Comparison of ENCODE assay signal across 19 mouse cellular contexts in genomic region chr13:63302381-63302780, GRCm38 (mm10).
DNase-seq lines count a peak whose midpoint lies in the region; ATAC-seq and TF ChIP-seq lines count a peak whose summit lies in the region.
"Had no signal": no experiment of that assay in that cellular context is flagged by ENCODE, and none has a peak within 500 bp of the region (broad histone marks: within the 10 kb centered on the region; RNA-seq: fewer than 3 reads in every experiment).

No protein-coding gene starts in this region.

- peaks cover 31% of the 10 kb centered on the region for H3K4me1 ChIP-seq in midbrain, embryonic 10.5 days
- H3K4me1 ChIP-seq in midbrain, postnatal 0 days (ENCODE audit: insufficient read depth, low read length) = 0 out of 2 replicates have a peak, but pooled peaks cover 6% of the 10 kb centered on the region
- peaks cover 69% of the 10 kb centered on the region for H3K4me1 ChIP-seq in limb, embryonic 12.5 days (replicated peaks)

- no peaks in the 10 kb centered on the region for H3K9me3 ChIP-seq in midbrain, embryonic 10.5 days (replicated peaks)
- no peaks in the 10 kb centered on the region for H3K9me3 ChIP-seq in midbrain, postnatal 0 days (ENCODE audit: low read length)
- no peaks in the 10 kb centered on the region for H3K9me3 ChIP-seq in limb, embryonic 12.5 days
- H3K9me3 ChIP-seq: G1E; neural tube, embryonic 15.5 days; stomach, embryonic 15.5 days had no signal

- H3K27ac ChIP-seq in gastrocnemius, adult 2 months = peak overlapping the region; percentile 64; the same call in 1 of the 2 replicates
- H3K27ac ChIP-seq in midbrain, embryonic 10.5 days (replicated peaks) = peak overlapping the region; percentile 55
- H3K27ac ChIP-seq in midbrain, postnatal 0 days (ENCODE audit: low read depth, low read length) = no peak overlapping the region
- peak overlapping the region; percentile 85 for H3K27ac ChIP-seq in limb, embryonic 12.5 days
- H3K27ac ChIP-seq: stomach, embryonic 15.5 days had no signal

- no peaks in the 10 kb centered on the region for H3K27me3 ChIP-seq in midbrain, embryonic 10.5 days (ENCODE audit: low read depth, poor library complexity, severe bottlenecking)
- no peaks in the 10 kb centered on the region for H3K27me3 ChIP-seq in midbrain, postnatal 0 days (ENCODE audit: insufficient read depth, low read length)
- H3K27me3 ChIP-seq in limb, embryonic 12.5 days = no peaks in the 10 kb centered on the region
- H3K27me3 ChIP-seq: neural tube, embryonic 15.5 days; stomach, embryonic 15.5 days had no signal

- no peak overlapping the region for H3K9ac ChIP-seq in midbrain, postnatal 0 days (replicated peaks; ENCODE audit: low read length, poor library complexity, severe bottlenecking)
- H3K9ac ChIP-seq in limb, embryonic 12.5 days (replicated peaks) = no peak overlapping the region
- H3K9ac ChIP-seq: forebrain, postnatal 0 days; neural tube, embryonic 15.5 days; stomach, embryonic 15.5 days had no signal

- WGBS in midbrain, embryonic 10.5 days = 90% methylated on average over 5 of the region's 5 CpGs
- WGBS in midbrain, postnatal 0 days = 78% methylated on average over 5 of the region's 5 CpGs
- WGBS in limb, embryonic 12.5 days = 82% methylated on average over 5 of the region's 5 CpGs

- DNase-seq in gastrocnemius, adult 2 months = no peak
- no peak for DNase-seq in gastrocnemius, postnatal 36 days
- no peak for DNase-seq in midbrain, embryonic 10.5 days (ENCODE audit: low spot score)
- no peak for DNase-seq in midbrain, postnatal 0 days (ENCODE audit: low spot score)
- DNase-seq in cerebellum, postnatal 36 days = peak; percentile 51 to 53
- DNase-seq in heart, adult 8-10 months (ENCODE audit: low spot score) = no peak
- DNase-seq in gastrocnemius, postnatal 4 days (ENCODE audit: low spot score in 2 of 2) = no peak
- DNase-seq: forebrain, postnatal 0 days; heart, postnatal 36 days; liver; lung, adult 2 months; spleen, adult 18-20 months; thymus, postnatal 14 days had no signal

- no peak overlapping the region for H3K4me2 ChIP-seq in midbrain, postnatal 0 days (ENCODE audit: low read depth, low read length, poor library complexity, severe bottlenecking)
- no peak overlapping the region for H3K4me2 ChIP-seq in limb, embryonic 12.5 days
- H3K4me2 ChIP-seq: heart, embryonic 11.5 days; neural tube, embryonic 15.5 days; stomach, embryonic 15.5 days had no signal

- no peak overlapping the region for H3K4me3 ChIP-seq in gastrocnemius, adult 2 months
- no peak overlapping the region for H3K4me3 ChIP-seq in midbrain, embryonic 10.5 days
- H3K4me3 ChIP-seq in midbrain, postnatal 0 days (ENCODE audit: low read depth, low read length) = no peak overlapping the region
- no peak overlapping the region for H3K4me3 ChIP-seq in limb, embryonic 12.5 days (replicated peaks)
- H3K4me3 ChIP-seq: erythroblast, embryonic 14.5 days; neural tube, embryonic 15.5 days; stomach, embryonic 15.5 days had no signal

- intact Hi-C loops in gastrocnemius, adult 2 months (cut with DNase I) = no loop called here
- intact Hi-C loops in gastrocnemius, postnatal 36 days (cut with DNase I) = no loop called here

- TF ChIP-seq CTCF in gastrocnemius, adult 2 months (IDR thresholded peaks at IDR 0.05) = no peak
- TF ChIP-seq CTCF in midbrain, postnatal 0 days (IDR thresholded peaks at IDR 0.05) = no peak

- H3K36me3 ChIP-seq in midbrain, embryonic 10.5 days = peaks cover 81% of the 10 kb centered on the region
- H3K36me3 ChIP-seq in midbrain, postnatal 0 days (ENCODE audit: insufficient read depth, low read length) = peaks cover 25% of the 10 kb centered on the region
- peaks cover 94% of the 10 kb centered on the region for H3K36me3 ChIP-seq in limb, embryonic 12.5 days

- ATAC-seq in midbrain, postnatal 0 days (ENCODE audit: low FRiP score) = no peak
- ATAC-seq in limb, embryonic 12.5 days (ENCODE audit: insufficient number of reproducible peaks, insufficient read depth, low FRiP score, low TSS enrichment, low read depth) = no peak

Comparison
In these comparisons a context has a peak if more than half of its experiments do, and no peak if none do; other contexts are left out.
1. DNase-seq: peak in cerebellum, postnatal 36 days (2 of 2); none in gastrocnemius, adult 2 months (single experiment), gastrocnemius, postnatal 36 days (0 of 2), midbrain, embryonic 10.5 days (single experiment), midbrain, postnatal 0 days (single experiment), heart, adult 8-10 months (single experiment) and gastrocnemius, postnatal 4 days (0 of 2).